Mouse (Mus musculus) lung, embryonic 14.5 days (tissue): ENCODE data around the gene Anks1b. TPM values are rescaled to one million over a fixed set of nuclear protein-coding genes. Genes with fewer than 3 reads are reported as not detected.
A peak's percentile ranks its signal among the peaks of the same experiment; 100 is the strongest.

Experiments
- ATAC-seq: fragments of 200-750 bp; cut with Nextera tagmentation; 2 replicates; pipeline ENCODE4 v1.8.0; 2017; ENCODE audit warnings: mild to moderate bottlenecking, moderate TSS enrichment, moderate library complexity; ENCODE audit not compliant: insufficient read depth
- DNase-seq: peaks from one replicate; pipeline ENCODE4 v3.0.0-alpha.2; 2015
- H3K27ac ChIP-seq: fragments of 300-500 bp; sonication (generic); 2 replicates; pipeline ENCODE4 v1.5.1; 2014; ENCODE audit warnings: low read depth, mild to moderate bottlenecking, moderate library complexity
- H3K27me3 ChIP-seq: fragments of 300-500 bp; sonication (generic); 2 replicates; pipeline ENCODE4 v1.6.1; 2014; ENCODE audit warnings: low read length, control low read depth; ENCODE audit not compliant: insufficient read depth
- H3K36me3 ChIP-seq: fragments of 300-500 bp; sonication (generic); 2 replicates; pipeline ENCODE4 v1.6.1; 2014; ENCODE audit warnings: control low read depth; ENCODE audit not compliant: insufficient read depth
- H3K4me1 ChIP-seq: fragments of 300-500 bp; sonication (generic); 2 replicates; pipeline ENCODE4 v1.6.1; 2014; ENCODE audit warnings: antibody characterized with exemption, control low read depth; ENCODE audit not compliant: insufficient read depth
- H3K4me2 ChIP-seq: fragments of 300-500 bp; sonication (generic); 2 replicates; pipeline ENCODE4 v1.6.1; 2014; ENCODE audit warnings: mild to moderate bottlenecking
- H3K4me3 ChIP-seq: fragments of 300-500 bp; sonication (generic); 2 replicates; pipeline ENCODE4 v1.5.1; 2014; ENCODE audit warnings: low read depth, low read length
- H3K9ac ChIP-seq: fragments of 300-500 bp; sonication (generic); 2 replicates; pipeline ENCODE4 v1.6.1; 2014
- H3K9me3 ChIP-seq: fragments of 300-500 bp; sonication (generic); 2 replicates; pipeline ENCODE4 v1.6.1; 2016; ENCODE audit warnings: low read depth, low read length, control low read depth
- CTCF ChIP-seq: IDR thresholded peaks from 2 replicates; pipeline ENCODE4 v1.5.1; 2016; ENCODE audit warnings: antibody characterized with exemption, low read depth
- WGBS: fragments of 180-500 bp; shearing (Covaris S2); extraction: QIAGEN DNeasy Blood & Tissue Kit; methylation state at CpG from one replicate; pipeline ENCODE4 v1.1.7; 2014; 5-methylcytosine and 5-hydroxymethylcytosine counted together
- polyA plus RNA-seq: library from polyadenylated mRNA; unstranded; fragments of >200 nt; fragmentation: Nextera tagmentation; extraction: Ambion mirVana; gene quantifications from 2 replicates; pipeline ENCODE4 v1.2.1, GENCODE M21; 2014

The Anks1b gene
- polyA plus RNA-seq, 1 experiment from 2014 or later, result 1.2 TPM

- no peak overlapping the region for H3K27ac ChIP-seq
- no peak overlapping the region for H3K4me3 ChIP-seq
- no peak overlapping the region for H3K4me2 ChIP-seq
- no peak overlapping the region for H3K9ac ChIP-seq
- no peaks in the 10 kb centered on the region for H3K9me3 ChIP-seq
- 75% methylated on average over 4 of the region's 4 CpGs for WGBS
- no peak for DNase-seq
- ATAC-seq, result no peak
- no peak for TF ChIP-seq CTCF
- H3K4me1 ChIP-seq, result no peaks in the 10 kb centered on the region
- H3K36me3 ChIP-seq, result no peaks in the 10 kb centered on the region
- no peaks in the 10 kb centered on the region for H3K27me3 ChIP-seq
These were observed 764.0 kb downstream of the Anks1b start for GRCm38 (mm10) chr10:90637352-90637751.

GRCm38 (mm10) chr10:90649681-90650080 is 776.4 kb downstream of the Anks1b start:
- WGBS, result 51% methylated on average over 2 of the region's 2 CpGs
- no peaks in the 10 kb centered on the region for H3K36me3 ChIP-seq
- no peak for ATAC-seq
- H3K27me3 ChIP-seq, result no peaks in the 10 kb centered on the region
- no peak overlapping the region for H3K9ac ChIP-seq
- DNase-seq, result no peak
- H3K4me3 ChIP-seq, result no peak overlapping the region
- H3K9me3 ChIP-seq, result no peaks in the 10 kb centered on the region
- TF ChIP-seq CTCF, result no peak
- H3K4me2 ChIP-seq, result no peak overlapping the region
- H3K27ac ChIP-seq, result no peak overlapping the region
- H3K4me1 ChIP-seq, result no peaks in the 10 kb centered on the region

- 64% methylated on average over 7 of the region's 7 CpGs for WGBS
- DNase-seq (peak; percentile 2), ATAC-seq (no peak)
- no peak overlapping the region for H3K4me2 ChIP-seq
- H3K4me3 ChIP-seq, result no peak overlapping the region
- no peak overlapping the region for H3K9ac ChIP-seq
- no peaks in the 10 kb centered on the region for H3K4me1 ChIP-seq
- H3K27me3 ChIP-seq, result no peaks in the 10 kb centered on the region
- no peaks in the 10 kb centered on the region for H3K9me3 ChIP-seq
- no peak for TF ChIP-seq CTCF
- H3K36me3 ChIP-seq, result no peaks in the 10 kb centered on the region
- H3K27ac ChIP-seq, result no peak overlapping the region
These were observed 784.3 kb downstream of the Anks1b start for GRCm38 (mm10) chr10:90657416-90658120.

- WGBS, result 76% methylated on average over 2 of the region's 2 CpGs
- no peaks in the 10 kb centered on the region for H3K36me3 ChIP-seq
- DNase-seq (no peak), ATAC-seq (no peak)
- H3K9ac ChIP-seq, result no peak overlapping the region
- no peak overlapping the region for H3K4me3 ChIP-seq
- no peak overlapping the region for H3K27ac ChIP-seq
- TF ChIP-seq CTCF, result no peak
- no peaks in the 10 kb centered on the region for H3K4me1 ChIP-seq
- H3K9me3 ChIP-seq, result no peaks in the 10 kb centered on the region
- H3K27me3 ChIP-seq, result no peaks in the 10 kb centered on the region
- H3K4me2 ChIP-seq, result no peak overlapping the region
These were observed 793.4 kb downstream of the Anks1b start for GRCm38 (mm10) chr10:90666746-90667145.

- TF ChIP-seq CTCF, result no peak
- Histone ChIP-seq H3K9ac (no peak overlapping the region), H3K4me1 (no peaks in the 10 kb centered on the region), H3K4me3 (no peak overlapping the region), H3K27ac (no peak overlapping the region), H3K4me2 (no peak overlapping the region), H3K27me3 (no peaks in the 10 kb centered on the region), H3K36me3 (no peaks in the 10 kb centered on the region), H3K9me3 (no peaks in the 10 kb centered on the region)
- no peak for ATAC-seq
- 77% methylated on average over 3 of the region's 3 CpGs for WGBS
- no peak for DNase-seq
These were observed 797.0 kb downstream of the Anks1b start for GRCm38 (mm10) chr10:90670291-90670690.

- Histone ChIP-seq H3K36me3 (no peaks in the 10 kb centered on the region), H3K9ac (no peak overlapping the region), H3K4me2 (no peak overlapping the region), H3K27ac (no peak overlapping the region), H3K27me3 (no peaks in the 10 kb centered on the region), H3K4me3 (no peak overlapping the region), H3K4me1 (no peaks in the 10 kb centered on the region), H3K9me3 (no peaks in the 10 kb centered on the region)
- DNase-seq (no peak), ATAC-seq (no peak)
- no peak for TF ChIP-seq CTCF
- WGBS, result 70% methylated on average over 3 of the region's 3 CpGs
These were observed 798.8 kb downstream of the Anks1b start for GRCm38 (mm10) chr10:90672135-90672534.

- no peaks in the 10 kb centered on the region for H3K36me3 ChIP-seq
- 80% methylated on average over 10 of the region's 10 CpGs for WGBS
- no peaks in the 10 kb centered on the region for H3K9me3 ChIP-seq
- no peak overlapping the region for H3K4me2 ChIP-seq
- H3K4me3 ChIP-seq, result no peak overlapping the region
- no peaks in the 10 kb centered on the region for H3K4me1 ChIP-seq
- H3K9ac ChIP-seq, result no peak overlapping the region
- TF ChIP-seq CTCF, result no peak
- ATAC-seq (no peak), DNase-seq (no peak)
- no peak overlapping the region for H3K27ac ChIP-seq
- no peaks in the 10 kb centered on the region for H3K27me3 ChIP-seq
These were observed 801.1 kb downstream of the Anks1b start for GRCm38 (mm10) chr10:90674362-90674761.

- H3K4me3 ChIP-seq, result no peak overlapping the region
- no peak overlapping the region for H3K27ac ChIP-seq
- no peak overlapping the region for H3K9ac ChIP-seq
- no peak overlapping the region for H3K4me2 ChIP-seq
- H3K27me3 ChIP-seq, result no peaks in the 10 kb centered on the region
- DNase-seq (no peak), ATAC-seq (no peak)
- H3K36me3 ChIP-seq, result no peaks in the 10 kb centered on the region
- TF ChIP-seq CTCF, result no peak
- WGBS, result 85% methylated on average over 3 of the region's 3 CpGs
- no peaks in the 10 kb centered on the region for H3K4me1 ChIP-seq
- no peaks in the 10 kb centered on the region for H3K9me3 ChIP-seq
These were observed 804.1 kb downstream of the Anks1b start for GRCm38 (mm10) chr10:90677421-90677820.
